Mouse (Mus musculus) G1E (cell line): ENCODE data around the gene Xpc. TPM values are rescaled to one million over a fixed set of nuclear protein-coding genes. Genes with fewer than 3 reads are reported as not detected.

Experiments used
- ATAC-seq: 2 replicates; pipeline ENCODE4 v1.8.0; 2016; ENCODE audit warnings: mild to moderate bottlenecking; ENCODE audit not compliant: insufficient number of reproducible peaks, poor library complexity, low FRiP score, severe bottlenecking; ENCODE audit errors: extremely low read depth
- DNase-seq: peaks from one replicate; pipeline ENCODE4 v3.0.0; 2012; ENCODE audit warnings: low spot score
- H3K27me3 ChIP-seq: 2 replicates; pipeline ENCODE4 v1.6.1; 2012; ENCODE audit warnings: mild to moderate bottlenecking, low read length, inconsistent platforms; ENCODE audit not compliant: insufficient read depth
- H3K36me3 ChIP-seq: replicated peaks from 2 replicates; pipeline ENCODE3; 2012; ENCODE audit warnings: mild to moderate bottlenecking, inconsistent platforms
- H3K4me1 ChIP-seq: 2 replicates; pipeline ENCODE4 v1.6.1; 2012; ENCODE audit warnings: low read depth, low read length, inconsistent platforms, mixed read lengths; ENCODE audit not compliant: insufficient read depth
- H3K4me3 ChIP-seq: 2 replicates; pipeline ENCODE4 v1.5.1; 2012; ENCODE audit warnings: low read depth, mild to moderate bottlenecking, inconsistent platforms, low read length, moderate library complexity, mixed read lengths
- H3K9me3 ChIP-seq: replicated peaks from 2 replicates; pipeline ENCODE4 v1.6.1; 2012; ENCODE audit warnings: inconsistent platforms
- CTCF ChIP-seq: IDR thresholded peaks from 2 replicates; pipeline ENCODE4 v1.5.1; 2012; ENCODE audit warnings: low read depth, low read length, inconsistent platforms, mixed read lengths
- GATA1 ChIP-seq: IDR thresholded peaks from 2 replicates; pipeline ENCODE4 v1.6.1; 2012; ENCODE audit warnings: borderline replicate concordance, low read length, inconsistent platforms, mixed read lengths
- GATA2 ChIP-seq: IDR thresholded peaks from 2 replicates; pipeline ENCODE4 v1.6.1; 2012; ENCODE audit warnings: low read depth, low read length, inconsistent platforms, borderline replicate concordance
- POLR2AphosphoS5 ChIP-seq: IDR thresholded peaks from 2 replicates; pipeline ENCODE4 v1.6.1; 2012; ENCODE audit warnings: low read depth, low read length, inconsistent platforms; ENCODE audit not compliant: insufficient replicate concordance
- TAL1 ChIP-seq: conservative IDR thresholded peaks from 2 replicates; pipeline ENCODE4 v1.6.1; 2012; ENCODE audit warnings: low read depth, low read length, inconsistent platforms, mixed read lengths
- polyA plus RNA-seq: library from polyadenylated mRNA; stranded (reverse); fragments of >175 nt; gene quantifications from 2 replicates; pipeline ENCODE4 v1.2.3, GENCODE M21; 2012
- total RNA-seq, 2 experiments: library from RNA; stranded (forward) in 1 of 2; stranded (reverse) in 1 of 2; fragments of 200-1000 nt in 1 of 2; fragments of >200 nt in 1 of 2; fragmentation: Nextera tagmentation in 1 of 2; gene quantifications; 2 replicates each; pipeline ENCODE4 v1.2.3; 2014 to 2017

Xpc gene
- total and polyA plus RNA-seq, 3 experiments: 5.8 to 16.6 (median 7.9) TPM

DNA sequence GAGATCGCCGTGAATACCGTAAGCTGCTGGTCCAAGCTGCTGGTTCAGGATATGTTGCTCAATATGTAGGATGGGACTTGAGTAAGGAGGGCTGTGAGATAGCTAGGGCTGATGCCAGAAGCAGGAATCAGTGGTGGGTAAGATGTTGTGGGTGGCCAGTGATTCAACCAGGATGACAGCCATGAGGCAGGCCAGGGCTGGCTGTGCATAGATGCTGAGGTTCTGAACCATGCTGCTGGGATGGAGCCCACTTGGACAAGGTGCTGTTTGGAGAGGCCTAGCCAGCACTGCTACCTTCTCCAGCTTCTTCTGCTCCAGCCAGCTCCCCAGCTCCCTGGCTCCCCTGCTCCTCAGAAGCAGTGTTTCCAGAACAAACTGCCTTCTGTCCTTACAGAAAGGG lies 36.0 kb upstream of the Xpc start:
- no peak overlapping the region for H3K4me3 ChIP-seq
- H3K9me3 ChIP-seq: no peaks in the 10 kb centered on the region
- peaks cover 16% of the 10 kb centered on the region for H3K27me3 ChIP-seq
- DNase-seq: no peak
- no peak for ATAC-seq
- H3K4me1 ChIP-seq: no peaks in the 10 kb centered on the region
- TF ChIP-seq GATA1 (no peak), CTCF (no peak), GATA2 (no peak), POLR2AphosphoS5 (no peak), TAL1 (no peak)
- H3K36me3 ChIP-seq: no peaks in the 10 kb centered on the region

DNA sequence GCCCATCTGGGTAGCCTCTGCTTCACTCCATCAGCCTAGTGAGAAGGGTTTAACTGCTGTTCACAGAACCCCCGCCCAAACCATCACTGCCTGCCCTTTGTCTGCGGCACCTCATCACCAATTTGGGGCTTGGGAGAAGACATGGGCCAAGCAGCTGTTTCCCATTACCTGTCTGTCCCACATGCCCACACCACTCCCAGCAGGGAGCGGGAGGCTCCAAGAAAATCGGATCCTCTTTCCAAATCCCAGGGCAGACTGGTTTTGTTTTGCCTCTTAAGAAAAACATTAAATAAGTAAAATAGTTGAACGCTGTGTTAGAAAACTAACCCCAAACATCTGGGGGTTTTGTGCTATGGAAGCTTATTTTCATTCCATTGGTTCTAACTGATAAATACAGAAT lies 33.9 kb upstream of the Xpc start:
- Histone ChIP-seq H3K4me1 (no peaks in the 10 kb centered on the region), H3K27me3 (peaks cover 22% of the 10 kb centered on the region), H3K9me3 (no peaks in the 10 kb centered on the region), H3K4me3 (no peak overlapping the region), H3K36me3 (no peaks in the 10 kb centered on the region)
- DNase-seq (no peak), ATAC-seq (no peak)
- TF ChIP-seq GATA1: no peak
- TF ChIP-seq TAL1: no peak
- no peak for TF ChIP-seq POLR2AphosphoS5
- no peak for TF ChIP-seq GATA2
- no peak for TF ChIP-seq CTCF

DNA sequence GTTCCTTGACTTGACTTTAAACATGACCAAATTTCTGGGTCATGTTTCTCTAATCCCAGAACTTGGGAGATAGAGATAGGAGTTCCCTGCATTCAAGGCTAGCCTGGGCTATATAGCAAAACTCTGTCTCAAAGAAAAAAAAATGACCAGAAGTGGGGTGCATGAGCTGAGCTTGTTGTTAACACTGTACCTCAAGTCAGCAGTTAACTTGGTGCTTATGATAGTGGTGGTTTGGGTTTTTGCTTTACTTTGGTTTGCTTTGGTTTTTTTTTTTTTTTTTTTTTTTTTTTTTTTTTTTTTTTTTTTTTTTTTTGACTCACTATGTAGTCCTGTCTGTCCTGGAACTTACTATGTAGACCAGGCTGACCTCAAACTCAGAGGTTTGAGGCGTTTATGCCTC lies 31.6 kb upstream of the Xpc start:
- H3K36me3 ChIP-seq: no peaks in the 10 kb centered on the region
- H3K27me3 ChIP-seq: peaks cover 38% of the 10 kb centered on the region
- H3K9me3 ChIP-seq: no peaks in the 10 kb centered on the region
- TF ChIP-seq TAL1 (no peak), CTCF (no peak), GATA1 (no peak), GATA2 (no peak), POLR2AphosphoS5 (no peak)
- no peak for ATAC-seq
- H3K4me1 ChIP-seq: no peaks in the 10 kb centered on the region
- no peak for DNase-seq
- no peak overlapping the region for H3K4me3 ChIP-seq

DNA sequence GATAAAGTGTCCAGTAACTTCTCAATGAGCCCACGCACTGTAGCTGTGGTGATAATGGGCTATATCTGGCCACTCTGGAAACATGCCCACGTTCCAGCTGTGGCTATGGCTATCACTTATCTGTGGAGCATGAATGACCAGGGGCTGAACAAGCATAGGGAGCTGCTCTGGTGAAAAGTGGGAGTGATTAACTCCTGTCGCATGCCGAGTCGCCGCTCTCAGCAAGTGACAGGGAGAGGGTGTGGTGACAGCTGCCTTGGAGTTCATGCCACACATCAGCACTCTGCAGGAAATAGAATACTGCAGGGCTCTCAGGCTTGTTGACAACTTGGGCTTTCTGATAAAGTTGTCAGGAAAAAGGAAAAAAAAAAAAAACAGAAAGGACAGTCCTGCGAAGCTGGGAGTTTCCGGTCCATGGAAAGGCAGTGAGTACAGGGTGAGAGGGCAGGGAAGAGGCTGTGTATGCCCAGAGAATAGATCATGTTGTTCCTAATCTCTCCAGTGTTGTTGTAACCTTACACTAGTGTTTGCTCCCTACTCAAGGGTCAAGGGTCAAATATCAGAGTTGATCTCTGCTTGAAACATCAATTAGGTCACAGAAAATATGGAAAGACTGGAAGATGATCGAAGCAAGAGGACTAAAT lies 30.7 kb upstream of the Xpc start:
- Histone ChIP-seq H3K36me3 (no peaks in the 10 kb centered on the region), H3K4me3 (no peak overlapping the region), H3K9me3 (no peaks in the 10 kb centered on the region), H3K27me3 (peaks cover 36% of the 10 kb centered on the region), H3K4me1 (no peaks in the 10 kb centered on the region)
- no peak for TF ChIP-seq POLR2AphosphoS5
- TF ChIP-seq CTCF: no peak
- no peak for TF ChIP-seq TAL1
- TF ChIP-seq GATA1: no peak
- no peak for TF ChIP-seq GATA2
- ATAC-seq: no peak
- no peak for DNase-seq

DNA sequence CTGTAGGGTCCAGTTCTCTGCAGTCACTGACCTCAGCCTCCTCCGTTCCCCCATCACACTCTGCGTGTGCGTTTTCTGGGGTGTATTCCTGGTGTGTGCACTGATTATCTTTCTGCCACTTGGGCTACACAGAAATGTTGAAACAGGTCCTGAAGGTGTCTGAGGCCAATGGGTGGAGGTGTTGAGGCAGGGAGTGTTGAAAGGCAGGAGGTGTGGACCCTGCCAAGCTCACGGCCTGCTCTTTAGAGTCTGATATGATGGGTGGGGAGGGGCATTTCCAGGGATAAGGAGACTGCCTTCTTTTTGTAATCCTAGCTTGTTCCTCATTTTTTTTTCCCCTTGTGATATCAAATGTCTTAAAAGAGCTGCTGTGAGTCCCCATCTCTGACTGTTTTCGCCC lies 27.4 kb upstream of the Xpc start:
- Histone ChIP-seq H3K4me1 (no peaks in the 10 kb centered on the region), H3K4me3 (no peak overlapping the region), H3K27me3 (peaks cover 29% of the 10 kb centered on the region), H3K36me3 (no peaks in the 10 kb centered on the region), H3K9me3 (no peaks in the 10 kb centered on the region)
- ATAC-seq (no peak), DNase-seq (no peak)
- TF ChIP-seq TAL1 (no peak), GATA1 (no peak), POLR2AphosphoS5 (no peak), GATA2 (no peak), CTCF (no peak)

DNA sequence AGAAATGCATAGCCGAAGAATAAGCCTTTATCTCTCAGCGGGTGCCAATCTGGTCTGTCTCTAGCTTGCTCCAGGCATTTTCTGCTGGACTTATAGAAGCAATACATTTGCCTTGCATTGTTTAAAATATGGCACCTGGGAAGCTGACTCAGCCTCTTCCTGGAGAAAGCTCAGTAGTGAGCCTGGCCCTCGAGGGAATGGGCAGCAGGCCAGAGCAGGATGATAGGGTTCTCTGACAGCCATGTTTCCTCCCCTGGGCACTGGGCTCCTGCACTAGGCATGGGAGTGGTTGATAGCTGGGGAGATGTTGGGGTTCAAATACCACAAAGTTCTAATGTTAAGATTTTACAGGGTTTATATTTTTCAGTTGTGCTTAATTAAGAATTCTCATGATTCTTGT lies 25.6 kb upstream of the Xpc start:
- no peak for ATAC-seq
- H3K4me1 ChIP-seq: no peaks in the 10 kb centered on the region

DNA sequence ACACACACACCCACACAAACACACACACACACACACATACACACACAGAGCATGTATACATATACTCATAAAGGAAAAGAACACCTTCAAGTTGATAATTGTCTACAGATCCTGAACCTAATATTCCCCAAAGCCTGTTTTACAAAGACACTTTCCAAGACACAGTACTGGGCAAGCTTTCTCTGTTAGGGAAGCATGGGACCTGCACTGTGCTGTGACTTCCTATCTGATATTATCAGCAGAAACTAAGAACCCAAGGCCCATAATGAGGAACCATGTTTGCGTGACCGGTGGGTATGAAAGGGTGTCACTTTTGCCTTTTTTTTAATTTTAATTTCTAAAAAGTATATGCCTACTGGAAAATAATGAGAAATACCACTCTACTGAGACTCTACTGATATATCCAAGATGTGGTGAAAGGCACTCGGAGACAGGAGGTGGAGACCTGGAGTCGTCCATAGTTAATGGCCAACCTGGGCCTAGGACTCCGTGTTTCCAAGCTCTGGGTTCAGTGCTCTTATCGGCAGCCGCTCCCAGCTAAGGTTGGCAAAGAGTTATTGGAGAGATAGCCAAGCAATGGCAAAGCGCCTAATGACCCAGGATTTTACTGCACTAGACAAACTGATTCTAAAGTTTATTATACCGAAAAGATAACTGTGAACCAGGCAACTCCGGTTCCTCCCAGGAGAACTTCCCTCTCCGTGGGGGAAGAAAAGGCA lies 20.5 kb upstream of the Xpc start:
- TF ChIP-seq CTCF (no peak), POLR2AphosphoS5 (no peak)
- no peaks in the 10 kb centered on the region for H3K4me1 ChIP-seq
- H3K27me3 ChIP-seq: peaks cover 15% of the 10 kb centered on the region
- ATAC-seq: no peak
- no peaks in the 10 kb centered on the region for H3K36me3 ChIP-seq
- no peak overlapping the region for H3K4me3 ChIP-seq
- no peaks in the 10 kb centered on the region for H3K9me3 ChIP-seq
- DNase-seq: no peak

More for the DNA sequence above, 25.6 kb upstream of the Xpc start:
- TF ChIP-seq GATA2: no peak
- TF ChIP-seq CTCF: no peak
- no peak for DNase-seq
- H3K36me3 ChIP-seq: no peaks in the 10 kb centered on the region
- H3K27me3 ChIP-seq: peaks cover 26% of the 10 kb centered on the region
- no peaks in the 10 kb centered on the region for H3K9me3 ChIP-seq
- H3K4me3 ChIP-seq: no peak overlapping the region
